Mouse (Mus musculus) layer of hippocampus, postnatal 14 days (tissue): Measurements from ENCODE around the gene Susd5. TPM values are rescaled to one million over a fixed set of nuclear protein-coding genes. Genes with fewer than 3 reads are reported as not detected.
"Not testable (repeated sequence)": the region's sequence is repeated elsewhere in the genome, so short reads cannot be mapped to it uniquely, and the experiment has no call there.

Source experiments
- DNase-seq, 2 experiments: peaks; one replicate each; pipeline ENCODE4 v3.0.0; 2021 to 2022; ENCODE audit warnings: low spot score in 2 of 2, mixed read lengths in 1 of 2
- total RNA-seq, 2 experiments: library from RNA; stranded (reverse); gene quantifications; 2 replicates each; pipeline ENCODE4 v1.2.3; 2021

Susd5 gene
- total RNA-seq, 2 experiments from 2014 or later, result 3.5 to 4.5 TPM

- no peak for DNase-seq
Observed at GRCm38 (mm10) chr9:114068494-114069053, 11.6 kb downstream of the Susd5 start.

- DNase-seq, result no peak
Observed at GRCm38 (mm10) chr9:114069372-114069771, 12.4 kb downstream of the Susd5 start.

- peak in 1 of 2 experiments; percentile 10 for DNase-seq
Observed at GRCm38 (mm10) chr9:114073681-114074080, 16.7 kb downstream of the Susd5 start.

- DNase-seq, result no peak
Observed at GRCm38 (mm10) chr9:114086422-114086821, 29.5 kb downstream of the Susd5 start.

- DNase-seq, result peak; percentile 7 to 21
Observed at GRCm38 (mm10) chr9:114087106-114087815, 30.3 kb downstream of the Susd5 start.

- DNase-seq, result not testable (repeated sequence)
Observed at GRCm38 (mm10) chr9:114088885-114089284, 31.9 kb downstream of the Susd5 start.

- DNase-seq, result peak in 1 of 2 experiments; percentile 26
Observed at GRCm38 (mm10) chr9:114092188-114092587, 35.2 kb downstream of the Susd5 start.

- DNase-seq, result no peak
Observed at GRCm38 (mm10) chr9:114094854-114095253, 37.9 kb downstream of the Susd5 start.

GRCm38 (mm10) chr9:114098716-114099302 is 41.9 kb downstream of the Susd5 start:
- DNase-seq, result no peak

- peak in 1 of 2 experiments; percentile 6 for DNase-seq
Observed at GRCm38 (mm10) chr9:114110268-114110667, 53.3 kb downstream of the Susd5 start.

- DNase-seq, result peak in 1 of 2 experiments; percentile 6
Observed at GRCm38 (mm10) chr9:114111161-114111560, 54.2 kb downstream of the Susd5 start.

GRCm38 (mm10) chr9:114112226-114112625 is 55.3 kb downstream of the Susd5 start:
- DNase-seq, result peak in 1 of 2 experiments; percentile 64

GRCm38 (mm10) chr9:114113911-114114623 is 57.1 kb downstream of the Susd5 start:
- no peak for DNase-seq

GRCm38 (mm10) chr9:114116672-114117071 is 59.7 kb downstream of the Susd5 start:
- peak; percentile 78 to 82 for DNase-seq

- not testable (repeated sequence) for DNase-seq
Observed at GRCm38 (mm10) chr9:114122862-114123261, 65.9 kb downstream of the Susd5 start.

GRCm38 (mm10) chr9:114129273-114129835 is 72.4 kb downstream of the Susd5 start:
- DNase-seq, result not testable (repeated sequence)

Other genes starting within 250 kb of the Susd5 start
- gene Ubp1, start 126.2 kb upstream of the Susd5 start, total RNA-seq, result 10 to 100 TPM; 62.2 to 68.7 TPM
- gene Fbxl2, start 10.9 kb upstream of the Susd5 start, total RNA-seq, result 10 to 100 TPM; 28.5 to 31.8 TPM